ENCODE assay signal across 29 mouse cellular contexts in genomic region chr12:35951757-35952156, GRCm38 (mm10). TPM values are rescaled to one million over a fixed set of nuclear protein-coding genes. Genes with fewer than 3 reads are reported as not detected.
"Had no signal": no experiment of that assay in that cellular context is flagged by ENCODE, and none has a peak within 500 bp of the region (broad histone marks: within the 10 kb centered on the region; RNA-seq: fewer than 3 reads in every experiment).

No protein-coding gene starts in this region.

- H3K4me3 ChIP-seq: limb, embryonic 10.5 days; limb, embryonic 13.5 days; liver, embryonic 12.5 days; liver, embryonic 15.5 days; lung, embryonic 15.5 days; megakaryocyte, embryonic 14.5 days; midbrain, embryonic 12.5 days; stomach, embryonic 15.5 days had no signal

- H3K4me2 ChIP-seq: limb, embryonic 13.5 days; liver, embryonic 12.5 days; liver, embryonic 15.5 days; lung, embryonic 15.5 days; midbrain, embryonic 12.5 days; stomach, embryonic 15.5 days had no signal

- H3K27me3 ChIP-seq: limb, embryonic 13.5 days; liver, embryonic 12.5 days; liver, embryonic 15.5 days; lung, embryonic 15.5 days; megakaryocyte, embryonic 14.5 days; midbrain, embryonic 12.5 days; stomach, embryonic 15.5 days had no signal

- H3K9me3 ChIP-seq: limb, embryonic 10.5 days; limb, embryonic 13.5 days; liver, embryonic 12.5 days; liver, embryonic 15.5 days; lung, embryonic 15.5 days; megakaryocyte, embryonic 14.5 days; midbrain, embryonic 12.5 days; stomach, embryonic 15.5 days had no signal

- ATAC-seq: liver, embryonic 12.5 days had no signal

- H3K36me3 ChIP-seq: limb, embryonic 10.5 days; limb, embryonic 13.5 days; liver, embryonic 12.5 days; liver, embryonic 15.5 days; lung, embryonic 15.5 days; midbrain, embryonic 12.5 days; stomach, embryonic 15.5 days had no signal

- H3K27ac ChIP-seq: limb, embryonic 10.5 days; limb, embryonic 13.5 days; liver, embryonic 12.5 days; liver, embryonic 15.5 days; lung, embryonic 15.5 days; midbrain, embryonic 12.5 days; stomach, embryonic 15.5 days had no signal

- DNase-seq: kidney, adult 11 months; kidney, adult 8-10 months; kidney, postnatal 14 days; kidney, postnatal 4 days; liver; lung, adult 18-20 months; lung, postnatal 10 days; lung, postnatal 36 days; right cerebral cortex, adult 18-20 months; right cerebral cortex, postnatal 25 days; spleen, adult 18-20 months; thymus, adult 18-20 months; thymus, postnatal 36 days had no signal

- H3K4me1 ChIP-seq: limb, embryonic 10.5 days; limb, embryonic 13.5 days; liver, embryonic 12.5 days; liver, embryonic 15.5 days; lung, embryonic 15.5 days; megakaryocyte, embryonic 14.5 days; midbrain, embryonic 12.5 days; stomach, embryonic 15.5 days had no signal

- H3K9ac ChIP-seq: limb, embryonic 13.5 days; liver, embryonic 12.5 days; liver, embryonic 15.5 days; lung, embryonic 15.5 days; midbrain, embryonic 12.5 days; stomach, embryonic 15.5 days had no signal

RNA-seq across cellular contexts. Expression of gene Agr3, which starts 26.3 kb away (rescaled TPM):
- total RNA-seq: layer of hippocampus, adult 8-10 months; left cerebral cortex, adult 18-20 months; left cerebral cortex, postnatal 25 days had no signal
- polyA plus RNA-seq: intestine, embryonic 14.5 days; kidney, embryonic 16.5 days; limb, embryonic 10.5 days; limb, embryonic 13.5 days; liver, embryonic 12.5 days; liver, embryonic 15.5 days; midbrain, embryonic 12.5 days; neural tube, embryonic 11.5 days had no signal

RNA-seq across cellular contexts. Expression of gene Agr2, which starts 41.0 kb away (rescaled TPM):
- total RNA-seq: layer of hippocampus, adult 8-10 months; left cerebral cortex, adult 18-20 months; left cerebral cortex, postnatal 25 days had no signal
- polyA plus RNA-seq: limb, embryonic 10.5 days; liver, embryonic 12.5 days; midbrain, embryonic 12.5 days; neural tube, embryonic 11.5 days; neural tube, embryonic 14.5 days; testis, adult 2 months had no signal
